Mouse (Mus musculus) duodenum, adult 2 months (tissue): ENCODE results near the gene Slco3a1. TPM values are rescaled to one million over a fixed set of nuclear protein-coding genes. Genes with fewer than 3 reads are reported as not detected.

Source experiments
- polyA plus RNA-seq: library from polyadenylated mRNA; depleted of rRNA; stranded (reverse); fragments of >200 nt; gene quantifications from 2 replicates; pipeline ENCODE4 v1.2.3, GENCODE M21; 2012; ENCODE audit warnings: low replicate concordance; rRNA removed

Gene Slco3a1
- 8.6 and 18.1 TPM in 2 replicates for polyA plus RNA-seq

DNA sequence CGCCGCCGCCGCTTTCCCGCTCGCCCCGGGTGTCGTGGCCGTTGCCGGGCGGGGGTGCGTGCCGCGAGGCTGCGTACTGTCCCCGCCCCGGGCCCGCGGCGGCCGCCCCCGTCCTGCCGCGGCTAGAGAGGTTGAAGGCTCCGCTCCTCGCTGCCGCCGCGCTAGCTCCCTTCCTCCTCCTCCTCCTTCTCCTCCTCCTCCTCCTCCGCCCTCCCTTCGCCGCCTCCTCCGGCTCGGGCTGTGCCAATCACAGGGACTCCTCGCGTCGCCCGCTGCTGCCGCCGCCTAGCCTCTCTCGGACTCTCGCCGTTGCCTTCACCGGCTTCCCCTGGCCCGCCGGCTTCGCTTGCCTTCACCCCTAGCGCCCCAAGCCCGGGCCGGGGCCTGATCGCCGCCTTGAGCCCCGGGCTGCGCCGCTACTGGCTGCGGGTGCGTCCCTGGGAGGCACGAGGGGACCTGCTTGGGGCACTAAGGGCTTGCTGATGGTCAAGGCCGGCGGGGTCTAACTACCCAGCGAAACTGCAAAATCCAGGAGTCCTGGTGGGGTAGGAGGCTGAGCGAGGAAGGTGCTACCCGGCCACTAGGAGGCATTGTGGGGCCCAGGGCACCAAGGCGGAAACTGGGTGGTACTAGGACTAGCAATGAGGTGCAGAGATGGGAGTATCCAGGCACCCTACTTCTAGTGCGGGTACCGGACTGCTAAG, at the start of gene Slco3a1:
Gene Slco3a1 (minus strand): TSS at position 173 of the 704 bp plus-strand sequence.

